Mouse (Mus musculus): ENCODE measurements at regions not wholly inside any gene's neighbourhood (a gene's known extent, or its start where the extent isn't known, plus 50 kb on each side); places are given as distances from the start of the nearest gene placed in this dataset.

- TF ChIP-seq EP300 (IDR thresholded peaks at IDR 0.05; ENCODE audit: low read depth) (no peak), CTCF (IDR thresholded peaks at IDR 0.05; ENCODE audit: low read depth) (no peak)
These were observed 72.7 kb upstream of the Chd2 start for GRCm38 (mm10) chr7:73614341-73614740.

Measured in liver, postnatal 0 days (tissue).